Mouse (Mus musculus) testis, adult 2 months (tissue): ENCODE measurements around the gene Mad1l1.

ENCODE experiments used
- CTCF ChIP-seq: fragments of 200-500 bp; IDR thresholded peaks from 2 replicates; pipeline ENCODE4 v1.5.1; 2012; ENCODE audit warnings: low read depth, mild to moderate bottlenecking, inconsistent platforms, low read length, moderate library complexity; ENCODE audit not compliant: control insufficient read depth, insufficient read depth, insufficient replicate concordance
- POLR2A ChIP-seq: fragments of 200-500 bp; IDR thresholded peaks from 2 replicates; pipeline ENCODE4 v1.6.1; 2012; ENCODE audit warnings: low read depth, mild to moderate bottlenecking, inconsistent platforms, low read length, moderate library complexity; ENCODE audit not compliant: control insufficient read depth

GRCm38 (mm10) chr5:140201566-140201965 lies 119.8 kb downstream of the Mad1l1 start:
- no peak for TF ChIP-seq CTCF
- no peak for TF ChIP-seq POLR2A
